Mouse (Mus musculus): ENCODE measurements around the gene Adamtsl3. TPM values are rescaled to one million over a fixed set of nuclear protein-coding genes. Genes with fewer than 3 reads are reported as not detected.
"Not testable (repeated sequence)": the region's sequence is repeated elsewhere in the genome, so short reads cannot be mapped to it uniquely, and the experiment has no call there.

Gene Adamtsl3
- total RNA-seq, 1 experiment from 2014 or later: 1.9 TPM

DNA sequence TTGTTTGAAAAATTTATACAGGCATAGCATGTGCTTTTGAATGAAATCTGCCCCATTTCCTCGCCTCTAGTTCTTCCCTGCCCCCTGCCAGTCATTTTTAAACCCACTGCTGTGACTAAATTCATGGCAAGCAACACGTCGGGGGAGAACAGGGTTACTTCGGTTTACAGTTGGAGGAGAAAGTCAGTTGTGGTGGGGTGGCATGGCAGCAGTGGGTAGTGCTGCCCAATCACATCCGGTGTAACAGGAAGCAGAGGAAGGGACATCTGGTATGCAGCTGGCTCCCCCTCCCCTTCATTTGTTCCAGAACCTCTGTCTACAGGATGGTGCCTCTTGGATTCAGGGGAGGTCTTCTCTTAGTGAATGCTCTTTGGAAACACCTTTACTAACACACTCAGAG is 25.6 kb downstream of the Adamtsl3 start:
- DNase-seq: no peak

DNA sequence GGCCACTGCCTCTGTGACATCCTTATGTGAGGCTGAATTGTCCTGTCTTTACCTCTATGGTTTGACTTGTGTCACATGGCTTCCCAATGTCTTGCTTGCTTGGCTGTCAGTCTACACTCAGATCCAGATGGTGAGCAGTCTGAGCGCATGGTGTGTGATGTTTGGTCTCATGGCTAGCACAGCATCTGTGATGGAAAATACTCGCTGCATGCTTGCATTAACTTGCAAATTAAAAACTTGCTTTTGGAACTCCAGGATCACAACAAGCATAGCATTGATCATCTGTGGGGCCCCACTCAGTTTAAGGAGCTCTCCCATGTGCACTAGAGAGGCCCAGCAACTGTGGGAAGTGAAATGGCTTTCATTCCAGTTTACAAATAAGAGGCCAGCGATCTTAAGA is 29.1 kb downstream of the Adamtsl3 start:
- DNase-seq: no peak

DNA sequence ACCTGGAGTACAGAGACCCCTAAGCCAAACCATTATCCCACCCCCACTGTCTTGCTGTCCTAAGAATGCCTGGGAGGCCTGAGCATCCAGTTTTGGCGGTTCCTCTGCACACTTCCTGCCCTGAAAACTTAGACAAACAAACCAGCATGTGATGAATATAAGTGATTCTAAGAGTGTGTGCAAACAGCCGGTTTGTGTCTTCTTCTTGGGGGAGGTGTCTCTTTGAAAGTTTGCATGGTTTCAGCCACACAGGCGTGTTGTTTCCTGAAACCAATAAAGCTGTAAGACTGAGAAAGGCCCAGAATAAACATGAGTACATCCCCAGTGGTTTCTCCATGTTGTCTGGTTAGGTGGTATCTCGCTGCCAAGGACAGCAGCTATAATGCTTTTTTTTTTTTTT is 30.6 kb downstream of the Adamtsl3 start:
- DNase-seq: no peak

- no peak for DNase-seq
Measured at GRCm38 (mm10) chr7:82366471-82366870, 31.0 kb downstream of the Adamtsl3 start.

DNA sequence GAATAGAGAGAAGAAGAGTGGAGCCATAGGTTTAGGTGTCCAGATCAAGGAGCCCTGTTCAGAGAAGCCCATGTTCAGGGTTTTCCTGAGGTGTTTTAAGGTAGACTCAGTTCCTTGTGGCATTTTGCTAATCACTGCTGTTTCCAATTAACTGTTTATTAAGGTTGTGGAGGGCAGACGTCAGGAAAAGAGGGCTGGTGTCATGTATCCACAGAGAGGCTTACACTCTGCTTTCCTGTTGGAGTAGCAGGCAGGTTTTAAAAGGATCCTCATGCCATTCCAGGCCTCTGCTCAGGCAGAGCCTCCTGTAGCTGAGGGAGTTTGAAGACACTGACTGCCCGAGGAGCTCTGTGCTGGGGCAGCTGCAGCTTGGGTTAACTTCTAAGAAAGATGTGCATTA is 32.6 kb downstream of the Adamtsl3 start:
- no peak for DNase-seq

DNA sequence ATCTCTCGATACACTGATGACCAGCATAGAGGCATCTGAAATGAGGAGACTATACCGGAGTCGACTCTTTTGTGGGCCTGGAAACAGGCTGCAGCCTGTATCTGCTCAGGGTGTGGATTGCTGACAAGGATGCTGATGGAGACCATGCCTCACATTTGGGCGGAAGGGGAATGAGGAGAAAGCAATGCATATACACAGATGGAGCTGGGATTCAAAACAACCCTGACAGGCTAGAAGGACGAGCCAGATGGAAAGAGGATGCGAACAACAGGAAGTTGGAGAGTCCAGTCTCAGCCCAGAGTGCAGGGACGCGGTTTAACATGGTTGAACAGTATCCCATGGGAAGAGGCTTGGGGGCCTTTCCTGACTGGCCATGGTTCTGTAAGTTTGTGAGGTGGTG is 34.6 kb downstream of the Adamtsl3 start:
- DNase-seq: no peak

GRCm38 (mm10) chr7:82371411-82371810 is 35.9 kb downstream of the Adamtsl3 start:
- peak; percentile 12 for DNase-seq

DNA sequence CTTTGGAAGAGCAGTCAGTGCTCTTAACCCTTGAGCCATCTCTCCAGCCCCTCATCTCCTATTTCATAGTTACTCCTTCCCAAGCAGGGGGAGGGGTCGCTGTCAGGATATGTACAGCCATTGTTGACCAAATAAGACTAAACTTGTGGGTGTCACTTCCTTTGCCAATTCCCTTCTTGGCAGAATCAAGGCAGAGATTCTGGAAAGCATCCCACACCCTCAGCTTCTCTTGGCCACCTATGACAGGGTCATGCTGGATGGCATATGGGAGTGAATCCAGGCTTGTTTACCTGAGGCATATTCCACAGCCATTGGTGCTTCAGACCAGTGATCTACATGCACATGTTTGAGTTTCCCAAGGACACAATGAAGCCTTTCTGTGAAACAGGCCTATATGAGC is 42.8 kb downstream of the Adamtsl3 start:
- no peak for DNase-seq

GRCm38 (mm10) chr7:82379765-82380164 is 44.3 kb downstream of the Adamtsl3 start:
- no peak for DNase-seq

DNA sequence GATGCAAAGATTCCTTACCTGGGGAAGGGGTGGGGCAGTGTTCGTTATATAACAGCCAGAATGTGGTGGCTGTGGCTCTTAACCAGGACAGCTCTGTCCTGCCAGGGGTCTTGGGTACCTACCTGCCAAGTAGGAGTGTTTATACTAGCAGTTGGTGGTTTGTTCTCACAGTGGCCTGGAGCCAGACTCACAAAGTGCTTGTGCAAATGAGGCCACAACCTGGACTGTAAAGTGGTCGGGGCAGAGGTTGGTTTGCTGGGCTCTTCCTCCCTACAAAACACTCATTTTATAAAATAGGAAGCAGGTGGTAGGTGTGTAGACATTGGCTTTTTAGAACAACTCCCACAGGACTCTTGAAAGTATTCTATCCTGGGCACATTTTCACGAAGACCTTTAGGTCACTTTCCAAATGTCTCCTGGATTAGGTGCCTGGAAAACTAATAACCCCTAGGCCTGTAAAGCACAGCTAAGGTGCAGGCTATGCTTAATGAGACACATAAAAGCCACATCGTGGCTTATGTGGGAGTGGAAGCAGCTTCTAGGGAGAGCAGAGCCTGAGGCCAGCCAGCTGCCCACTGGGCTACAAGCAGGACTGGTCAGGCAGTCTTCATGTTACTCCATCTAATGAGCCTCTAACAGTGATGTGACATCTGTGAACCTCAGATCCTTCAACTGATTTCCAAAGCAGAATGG is 47.5 kb downstream of the Adamtsl3 start:
- DNase-seq: no peak

DNA sequence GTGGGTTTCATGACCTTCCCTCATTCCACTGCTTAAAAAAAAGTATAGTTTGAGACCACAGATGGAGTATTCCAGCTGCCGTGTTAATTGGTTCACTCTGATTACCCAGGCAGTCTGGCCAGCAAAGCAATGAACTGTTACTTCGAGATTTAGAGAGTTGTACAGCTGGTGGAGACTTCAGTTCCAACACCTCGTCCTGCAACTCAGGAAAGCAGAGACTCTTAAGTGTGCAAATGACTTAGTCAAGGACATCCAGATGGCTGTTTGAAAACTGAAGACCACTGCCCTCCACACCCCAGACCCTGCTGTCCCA is 48.0 kb downstream of the Adamtsl3 start:
- no peak for DNase-seq

DNA sequence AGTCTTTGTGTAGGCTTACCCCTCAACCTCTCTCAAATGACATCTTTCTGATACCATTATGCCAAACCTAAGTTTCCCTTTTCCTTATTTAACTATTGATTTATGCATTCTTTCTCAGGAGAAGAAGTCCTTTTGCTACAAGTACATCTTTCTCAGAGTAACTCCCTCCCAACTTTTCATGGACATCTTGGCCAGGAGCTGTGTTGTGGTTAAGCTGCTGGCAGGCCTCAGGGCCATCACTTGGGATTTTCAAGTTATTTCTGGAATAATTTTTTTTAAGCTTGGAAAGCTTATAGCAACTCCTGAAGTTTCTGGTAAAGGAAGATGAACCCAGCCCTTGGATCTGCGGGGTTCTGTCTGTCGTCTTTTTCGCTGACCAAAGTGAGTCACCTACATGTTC is 51.6 kb downstream of the Adamtsl3 start:
- no peak for DNase-seq

DNA sequence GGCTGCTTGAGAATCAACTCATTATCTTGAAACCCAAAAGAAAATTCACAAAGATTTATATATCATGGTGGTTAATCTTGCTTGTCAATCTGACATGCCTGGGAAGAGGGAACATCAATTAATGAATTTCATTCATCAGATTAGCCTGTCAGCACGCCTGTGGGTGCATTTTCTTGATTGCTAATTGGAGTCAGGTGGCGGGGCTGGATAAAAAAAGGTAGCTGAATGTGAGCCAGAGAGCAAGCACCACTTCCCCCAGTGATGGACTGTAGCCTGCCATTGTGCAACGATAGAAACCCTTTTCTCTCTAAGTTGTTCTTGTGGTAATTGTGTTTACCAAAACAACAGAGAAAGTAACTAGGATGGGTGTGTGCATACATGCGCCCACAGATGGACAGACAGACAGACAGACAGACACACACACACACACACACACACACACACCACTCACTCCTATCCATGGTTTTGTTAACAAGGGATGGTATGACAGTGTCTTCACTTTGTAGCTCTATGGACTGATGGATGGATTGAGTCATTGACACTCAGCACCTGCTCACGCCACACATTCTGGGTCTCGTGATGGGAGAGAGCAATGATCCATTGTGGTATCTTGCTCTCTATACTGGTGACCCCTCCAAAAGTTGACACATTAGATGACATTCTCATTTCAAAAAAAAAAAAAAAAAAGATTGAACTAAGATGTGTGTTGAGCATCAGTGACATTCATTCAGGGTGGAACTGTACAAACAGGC is 59.1 kb downstream of the Adamtsl3 start:
- no peak for DNase-seq

- no peak for DNase-seq
Measured at GRCm38 (mm10) chr7:82395239-82395638, 59.7 kb downstream of the Adamtsl3 start.

GRCm38 (mm10) chr7:82395751-82396512 is 60.4 kb downstream of the Adamtsl3 start:
- DNase-seq: no peak

DNA sequence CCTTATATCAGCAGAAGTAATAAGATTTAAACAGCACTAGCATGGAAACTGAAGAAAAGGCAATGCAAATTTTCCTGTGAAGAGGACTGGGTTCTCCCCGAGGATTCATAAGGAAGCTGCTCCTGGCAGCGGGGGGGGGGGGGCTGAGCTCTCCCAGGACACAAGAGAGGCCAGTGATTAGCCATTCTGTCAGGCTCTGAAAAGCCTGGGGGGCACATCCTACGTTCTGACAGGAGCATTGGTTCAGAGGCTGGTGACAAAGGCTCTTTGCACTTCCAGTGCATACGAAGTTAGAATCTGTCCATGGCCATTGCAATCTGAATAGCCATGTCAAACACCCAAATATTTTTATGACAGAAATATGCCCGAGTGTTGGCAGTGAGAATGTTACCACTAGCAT is 61.4 kb downstream of the Adamtsl3 start:
- DNase-seq: no peak

DNA sequence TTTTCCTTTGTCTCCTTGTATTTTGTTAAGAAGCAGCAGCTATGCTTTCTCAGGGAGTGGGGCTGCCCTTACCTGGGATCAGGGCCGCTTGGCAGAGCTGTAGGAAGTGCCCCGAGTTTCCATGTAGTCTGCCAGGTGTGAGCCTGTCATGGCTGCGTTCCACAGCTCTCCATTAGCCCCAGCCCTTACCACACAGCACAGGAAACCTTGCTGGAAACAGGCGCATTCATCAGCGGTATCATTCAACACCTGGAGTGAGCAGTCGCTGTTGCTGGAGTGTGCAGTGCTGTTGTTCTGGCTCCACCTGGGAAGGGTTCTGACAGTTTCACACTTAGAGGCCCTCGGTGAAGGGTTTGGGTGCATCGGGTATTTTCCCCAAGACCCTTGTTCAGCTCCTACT is 62.1 kb downstream of the Adamtsl3 start:
- DNase-seq: no peak

- DNase-seq: no peak
Measured at GRCm38 (mm10) chr7:82405466-82406045, 70.1 kb downstream of the Adamtsl3 start.

DNA sequence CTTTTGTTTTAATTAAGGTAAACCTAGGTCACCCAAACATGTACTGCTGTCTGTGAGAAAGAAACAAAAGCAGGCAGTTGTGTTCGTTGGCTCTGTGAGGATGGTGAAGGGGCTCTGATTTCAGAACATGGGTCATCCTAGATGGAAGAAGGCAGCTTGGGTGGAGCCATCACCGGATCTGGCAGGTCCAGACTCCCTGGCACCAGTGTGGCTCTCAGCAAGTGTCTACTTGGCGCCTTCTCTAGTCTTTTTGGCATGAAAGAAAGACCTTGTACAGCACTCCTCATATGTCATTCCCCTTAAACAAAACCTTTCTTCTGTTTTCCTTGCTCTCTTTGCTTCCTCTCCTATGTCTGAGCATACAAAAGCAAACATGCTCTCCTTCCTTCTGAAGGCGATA is 75.5 kb downstream of the Adamtsl3 start:
- no peak for DNase-seq

- no peak for DNase-seq
Measured at GRCm38 (mm10) chr7:82416653-82417052, 81.2 kb downstream of the Adamtsl3 start.

DNA sequence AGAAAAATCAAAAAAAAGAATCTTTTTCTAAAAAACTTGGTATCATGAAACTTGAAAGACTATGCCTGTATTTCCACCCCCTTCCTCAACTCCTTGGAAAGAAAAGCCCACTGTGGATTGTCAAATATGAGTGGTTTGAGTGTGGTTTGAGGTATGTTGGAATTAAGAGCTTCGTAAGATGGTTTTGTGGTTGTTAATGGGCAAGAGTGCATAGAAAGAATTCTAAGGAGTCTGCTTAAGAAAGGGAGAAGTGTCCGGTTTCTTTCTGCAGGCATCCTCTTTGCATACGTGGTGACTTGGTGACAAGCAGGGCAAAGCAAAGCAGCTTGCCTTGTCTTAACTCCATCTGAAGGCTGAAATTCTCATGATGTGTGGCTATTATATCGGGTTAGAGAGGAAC is 81.6 kb downstream of the Adamtsl3 start:
- DNase-seq: no peak

GRCm38 (mm10) chr7:82420329-82421052 is 85.0 kb downstream of the Adamtsl3 start:
- not testable (repeated sequence) for DNase-seq
